Mouse (Mus musculus): Measurements from ENCODE around the gene Noto. TPM values are rescaled to one million over a fixed set of nuclear protein-coding genes. Genes with fewer than 3 reads are reported as not detected.
A peak's percentile ranks its signal among the peaks of the same experiment; 100 is the strongest.
"Not testable (repeated sequence)": the region's sequence is repeated elsewhere in the genome, so short reads cannot be mapped to it uniquely, and the experiment has no call there.

The Noto gene
- polyA plus RNA-seq, 1 experiment from 2014 or later, result not detected

- Histone ChIP-seq H3K4me3 (no peak overlapping the region), H3K27me3 (ENCODE audit: insufficient read depth, poor library complexity, severe bottlenecking) (no peaks in the 10 kb centered on the region), H3K9me3 (no peaks in the 10 kb centered on the region), H3K4me1 (peaks cover 30% of the 10 kb centered on the region), H3K27ac (no peak overlapping the region), H3K36me3 (peaks cover 39% of the 10 kb centered on the region)
- no peak for DNase-seq (ENCODE audit: low spot score)
- 77% methylated on average over 5 of the region's 6 CpGs for WGBS
Measured at GRCm38 (mm10) chr6:85436631-85437030, 12.9 kb downstream of the Noto start.

- 93% methylated on average over 4 of the region's 4 CpGs for WGBS
Measured at GRCm38 (mm10) chr6:85441142-85441541, 17.5 kb downstream of the Noto start.

GRCm38 (mm10) chr6:85443488-85444233 lies 20.0 kb downstream of the Noto start:
- Histone ChIP-seq H3K27me3 (ENCODE audit: insufficient read depth, poor library complexity, severe bottlenecking) (no peaks in the 10 kb centered on the region), H3K4me1 (peaks cover 11% of the 10 kb centered on the region; the same call in 1 of the 2 replicates), H3K27ac (no peak overlapping the region), H3K36me3 (peaks cover 89% of the 10 kb centered on the region), H3K4me3 (no peak overlapping the region), H3K9me3 (no peaks in the 10 kb centered on the region)
- 88% methylated on average over 3 of the region's 3 CpGs for WGBS
- no peak for DNase-seq (ENCODE audit: low spot score)

More at GRCm38 (mm10) chr6:85441142-85441541, 17.5 kb downstream of the Noto start:
- no peaks in the 10 kb centered on the region for H3K9me3 ChIP-seq
- no peak overlapping the region for H3K4me3 ChIP-seq
- no peak overlapping the region for H3K27ac ChIP-seq
- H3K36me3 ChIP-seq, result peaks cover 84% of the 10 kb centered on the region
- no peaks in the 10 kb centered on the region for H3K27me3 ChIP-seq (ENCODE audit: insufficient read depth, poor library complexity, severe bottlenecking)
- DNase-seq (ENCODE audit: low spot score), result no peak
- H3K4me1 ChIP-seq, result peaks cover 17% of the 10 kb centered on the region

- H3K27ac ChIP-seq, result no peak overlapping the region
- DNase-seq (ENCODE audit: low spot score), result no peak
Measured at GRCm38 (mm10) chr6:85444266-85444965, 20.7 kb downstream of the Noto start.

GRCm38 (mm10) chr6:85445286-85445685 lies 21.6 kb downstream of the Noto start:
- no peak overlapping the region for H3K27ac ChIP-seq
- peaks cover 72% of the 10 kb centered on the region for H3K36me3 ChIP-seq
- no peaks in the 10 kb centered on the region for H3K9me3 ChIP-seq
- WGBS, result 86% methylated on average over 5 of the region's 5 CpGs
- no peaks in the 10 kb centered on the region for H3K27me3 ChIP-seq (ENCODE audit: insufficient read depth, poor library complexity, severe bottlenecking)
- H3K4me1 ChIP-seq, result peaks cover 11% of the 10 kb centered on the region; the same call in 1 of the 2 replicates
- no peak overlapping the region for H3K4me3 ChIP-seq
- DNase-seq (ENCODE audit: low spot score), result no peak

More at GRCm38 (mm10) chr6:85444266-85444965, 20.7 kb downstream of the Noto start:
- WGBS, result 80% methylated on average over 8 of the region's 8 CpGs
- H3K36me3 ChIP-seq, result peaks cover 81% of the 10 kb centered on the region
- H3K27me3 ChIP-seq (ENCODE audit: insufficient read depth, poor library complexity, severe bottlenecking), result no peaks in the 10 kb centered on the region
- H3K9me3 ChIP-seq, result no peaks in the 10 kb centered on the region
- H3K4me3 ChIP-seq, result no peak overlapping the region
- H3K4me1 ChIP-seq, result peaks cover 11% of the 10 kb centered on the region; the same call in 1 of the 2 replicates

- Histone ChIP-seq H3K27me3 (ENCODE audit: insufficient read depth, poor library complexity, severe bottlenecking) (no peaks in the 10 kb centered on the region), H3K4me3 (no peak overlapping the region), H3K27ac (no peak overlapping the region), H3K9me3 (no peaks in the 10 kb centered on the region), H3K4me1 (0 out of 2 replicates have a peak, but pooled peaks cover 11% of the 10 kb centered on the region), H3K36me3 (peaks cover 52% of the 10 kb centered on the region)
- WGBS, result 84% methylated on average over 6 of the region's 6 CpGs
- DNase-seq (ENCODE audit: low spot score), result no peak
Measured at GRCm38 (mm10) chr6:85447351-85447750, 23.7 kb downstream of the Noto start.

GRCm38 (mm10) chr6:85450140-85450539 lies 26.5 kb downstream of the Noto start:
- peak overlapping the region; percentile 78 for H3K4me3 ChIP-seq

GRCm38 (mm10) chr6:85450697-85451663 lies 27.3 kb downstream of the Noto start, which contains the start of gene Cct7:
TSS of gene Cct7 (plus strand) at chr6:85451514.
- H3K27me3 ChIP-seq (ENCODE audit: insufficient read depth, poor library complexity, severe bottlenecking), result no peaks in the 10 kb centered on the region
- peak within 1 kb of the TSS; percentile 97 for H3K27ac ChIP-seq
- H3K36me3 ChIP-seq, result peaks cover 18% of the 10 kb centered on the region
- 2% methylated on average over 91 of the region's 96 CpGs for WGBS
- H3K4me3 ChIP-seq, result peak within 1 kb of the TSS; percentile 78
- no peaks in the 10 kb centered on the region for H3K9me3 ChIP-seq
- peak; percentile 99 for DNase-seq (ENCODE audit: low spot score)
- H3K4me1 ChIP-seq, result peaks cover 28% of the 10 kb centered on the region

More at GRCm38 (mm10) chr6:85450140-85450539, 26.5 kb downstream of the Noto start:
- H3K36me3 ChIP-seq, result peaks cover 24% of the 10 kb centered on the region
- not testable (repeated sequence) for DNase-seq (ENCODE audit: low spot score); H3K27me3 ChIP-seq (ENCODE audit: insufficient read depth, poor library complexity, severe bottlenecking); H3K9me3 ChIP-seq
- 47% methylated on average over 1 of the region's 1 CpGs for WGBS
- H3K4me1 ChIP-seq, result peaks cover 26% of the 10 kb centered on the region
- peak overlapping the region; percentile 97; the same call in 1 of the 2 replicates for H3K27ac ChIP-seq

GRCm38 (mm10) chr6:85451664-85452410 lies 28.2 kb downstream of the Noto start, which contains the start of gene Pradc1:
TSS of gene Pradc1 (minus strand) at chr6:85451970.
- Histone ChIP-seq H3K27me3 (ENCODE audit: insufficient read depth, poor library complexity, severe bottlenecking) (no peaks in the 10 kb centered on the region), H3K9me3 (no peaks in the 10 kb centered on the region), H3K4me3 (peak within 1 kb of the TSS; percentile 78), H3K27ac (peak within 1 kb of the TSS; percentile 97), H3K4me1 (peaks cover 31% of the 10 kb centered on the region), H3K36me3 (peaks cover 10% of the 10 kb centered on the region)
- WGBS, result under 1% methylated on average over 54 of the region's 54 CpGs
- peak; percentile 99 for DNase-seq (ENCODE audit: low spot score)

- H3K27me3 ChIP-seq (ENCODE audit: insufficient read depth, poor library complexity, severe bottlenecking), result no peaks in the 10 kb centered on the region
- WGBS, result under 1% methylated on average over 15 of the region's 15 CpGs
- H3K4me1 ChIP-seq, result peaks cover 31% of the 10 kb centered on the region
- peaks cover 5% of the 10 kb centered on the region for H3K36me3 ChIP-seq
- H3K27ac ChIP-seq, result peak overlapping the region; percentile 97
- H3K9me3 ChIP-seq, result no peaks in the 10 kb centered on the region
- no peak for DNase-seq (ENCODE audit: low spot score)
- peak overlapping the region; percentile 78 for H3K4me3 ChIP-seq
Measured at GRCm38 (mm10) chr6:85452411-85452665, 28.7 kb downstream of the Noto start.

- WGBS, result 10% methylated on average over 7 of the region's 7 CpGs
- DNase-seq (ENCODE audit: low spot score), result no peak
Measured at GRCm38 (mm10) chr6:85452816-85453215, 29.1 kb downstream of the Noto start.

GRCm38 (mm10) chr6:85459621-85460020 lies 35.9 kb downstream of the Noto start:
- Histone ChIP-seq H3K9me3 (no peaks in the 10 kb centered on the region), H3K4me3 (no peak overlapping the region), H3K27ac (no peak overlapping the region), H3K4me1 (peaks cover 5% of the 10 kb centered on the region; the same call in 1 of the 2 replicates), H3K36me3 (peaks cover 68% of the 10 kb centered on the region), H3K27me3 (ENCODE audit: insufficient read depth, poor library complexity, severe bottlenecking) (no peaks in the 10 kb centered on the region)
- no peak for DNase-seq (ENCODE audit: low spot score)
- 86% methylated on average over 2 of the region's 2 CpGs for WGBS

More at GRCm38 (mm10) chr6:85452816-85453215, 29.1 kb downstream of the Noto start:
- Histone ChIP-seq H3K27ac (peak overlapping the region; percentile 97), H3K4me3 (peak overlapping the region; percentile 78), H3K27me3 (ENCODE audit: insufficient read depth, poor library complexity, severe bottlenecking) (no peaks in the 10 kb centered on the region), H3K4me1 (peaks cover 31% of the 10 kb centered on the region), H3K36me3 (peaks cover 6% of the 10 kb centered on the region; the same call in 1 of the 2 replicates), H3K9me3 (no peaks in the 10 kb centered on the region)

All from heart, embryonic 10.5 days (tissue).